Mouse (Mus musculus) ovary, postnatal 10 days (tissue): ENCODE data around the gene Ackr1.
A peak's percentile ranks its signal among the peaks of the same experiment; 100 is the strongest.

ENCODE experiments used
- DNase-seq: peaks from one replicate; pipeline ENCODE4 v3.0.0; 2022; ENCODE audit warnings: low spot score

The Ackr1 gene

GRCm38 (mm10) chr1:173333312-173334253 is at the start of gene Ackr1:
Gene Ackr1 (minus strand): TSS chr1:173333750.
- no peak for DNase-seq

- DNase-seq, result no peak
Observed at GRCm38 (mm10) chr1:173381436-173381835, 47.9 kb upstream of the Ackr1 start.

GRCm38 (mm10) chr1:173377380-173378112 is 44.0 kb upstream of the Ackr1 start:
- peak; percentile 4 for DNase-seq

GRCm38 (mm10) chr1:173374020-173374419 is 40.5 kb upstream of the Ackr1 start:
- DNase-seq, result no peak

GRCm38 (mm10) chr1:173371586-173371985 is 38.0 kb upstream of the Ackr1 start:
- no peak for DNase-seq

- DNase-seq, result no peak
Observed at GRCm38 (mm10) chr1:173370456-173370855, 36.9 kb upstream of the Ackr1 start.

- DNase-seq, result no peak
Observed at GRCm38 (mm10) chr1:173369611-173370010, 36.1 kb upstream of the Ackr1 start.

- no peak for DNase-seq
Observed at GRCm38 (mm10) chr1:173367356-173368046, 34.0 kb upstream of the Ackr1 start, which contains the start of gene Cadm3. Gene Cadm3 (minus strand): TSS chr1:173367695.

GRCm38 (mm10) chr1:173366701-173367355 is 33.3 kb upstream of the Ackr1 start:
- no peak for DNase-seq

- DNase-seq, result no peak
Observed at GRCm38 (mm10) chr1:173365970-173366409, 32.4 kb upstream of the Ackr1 start.

- no peak for DNase-seq
Observed at GRCm38 (mm10) chr1:173364125-173364800, 30.7 kb upstream of the Ackr1 start.

- DNase-seq, result no peak
Observed at GRCm38 (mm10) chr1:173363436-173363835, 29.9 kb upstream of the Ackr1 start.

GRCm38 (mm10) chr1:173361651-173362050 is 28.1 kb upstream of the Ackr1 start:
- peak; percentile 11 for DNase-seq

- DNase-seq, result no peak
Observed at GRCm38 (mm10) chr1:173359590-173360290, 26.2 kb upstream of the Ackr1 start.

- no peak for DNase-seq
Observed at GRCm38 (mm10) chr1:173357799-173358198, 24.2 kb upstream of the Ackr1 start.

GRCm38 (mm10) chr1:173356699-173357098 is 23.1 kb upstream of the Ackr1 start:
- DNase-seq, result no peak

GRCm38 (mm10) chr1:173355107-173355846 is 21.7 kb upstream of the Ackr1 start:
- no peak for DNase-seq

GRCm38 (mm10) chr1:173350372-173350957 is 16.9 kb upstream of the Ackr1 start, which contains the start of gene Aim2:
Gene Aim2 (plus strand): TSS chr1:173350879.
- DNase-seq, result no peak

- peak; percentile 24 for DNase-seq
Observed at GRCm38 (mm10) chr1:173349946-173350345, 16.4 kb upstream of the Ackr1 start.
